Mouse (Mus musculus) hindbrain, embryonic 14.5 days (tissue): ENCODE results near the gene Pde4c. TPM values are rescaled to one million over a fixed set of nuclear protein-coding genes. Genes with fewer than 3 reads are reported as not detected.

Experiments used
- ATAC-seq: fragments of 200-750 bp; cut with Nextera tagmentation; 2 replicates; pipeline ENCODE4 v1.8.0; 2017; ENCODE audit warnings: moderate number of reproducible peaks, mild to moderate bottlenecking, moderate TSS enrichment, moderate library complexity; ENCODE audit not compliant: low FRiP score
- DNase-seq: peaks from one replicate; pipeline ENCODE4 v3.0.0-alpha.2; 2015; ENCODE audit warnings: low spot score
- H3K27ac ChIP-seq: fragments of 300-500 bp; sonication (generic); 2 replicates; pipeline ENCODE4 v1.5.1; 2014; ENCODE audit warnings: mild to moderate bottlenecking, moderate library complexity
- H3K27me3 ChIP-seq: fragments of 300-500 bp; sonication (generic); 2 replicates; pipeline ENCODE4 v1.6.1; 2014; ENCODE audit warnings: mild to moderate bottlenecking, low read length, mixed read lengths; ENCODE audit not compliant: control insufficient read depth, insufficient read depth
- H3K36me3 ChIP-seq: fragments of 300-500 bp; sonication (generic); replicated peaks from 2 replicates; pipeline ENCODE4 v1.6.1; 2014; ENCODE audit not compliant: control insufficient read depth, insufficient read depth
- H3K4me1 ChIP-seq: fragments of 300-500 bp; sonication (generic); replicated peaks from 2 replicates; pipeline ENCODE4 v1.6.1; 2014; ENCODE audit warnings: antibody characterized with exemption, low read length, mixed read lengths; ENCODE audit not compliant: control insufficient read depth, insufficient read depth
- H3K4me2 ChIP-seq: fragments of 300-500 bp; sonication (generic); replicated peaks from 2 replicates; pipeline ENCODE4 v1.6.1; 2014; ENCODE audit warnings: mild to moderate bottlenecking, moderate library complexity
- H3K4me3 ChIP-seq: fragments of 300-500 bp; sonication (generic); replicated peaks from 2 replicates; pipeline ENCODE4 v1.5.1; 2014; ENCODE audit warnings: mild to moderate bottlenecking, low read length
- H3K9ac ChIP-seq: fragments of 300-500 bp; sonication (generic); 2 replicates; pipeline ENCODE4 v1.6.1; 2014
- H3K9me3 ChIP-seq: fragments of 300-500 bp; sonication (generic); 2 replicates; pipeline ENCODE4 v1.6.1; 2016; ENCODE audit warnings: low read length; ENCODE audit not compliant: control insufficient read depth
- WGBS: fragments of 180-500 bp; shearing (Covaris S2); extraction: QIAGEN DNeasy Blood & Tissue Kit; methylation state at CpG from one replicate; pipeline ENCODE4 v1.1.7; 2014; 5-methylcytosine and 5-hydroxymethylcytosine counted together
- polyA plus RNA-seq: library from polyadenylated mRNA; unstranded; fragments of >200 nt; fragmentation: Nextera tagmentation; extraction: Ambion mirVana; gene quantifications from 2 replicates; pipeline ENCODE4 v1.2.1, GENCODE M21; 2014

Pde4c gene
- polyA plus RNA-seq, 1 experiment from 2014 or later: 0.32 TPM

GRCm38 (mm10) chr8:70766571-70767440, 43.3 kb downstream of the Pde4c start:
- DNase-seq: no peak
- Histone ChIP-seq H3K9me3 (no peaks in the 10 kb centered on the region), H3K36me3 (peaks cover 43% of the 10 kb centered on the region), H3K4me2 (peak overlapping the region; percentile 48), H3K4me1 (peaks cover 10% of the 10 kb centered on the region; the same call in 1 of the 2 replicates), H3K4me3 (peak overlapping the region; percentile 20), H3K27me3 (no peaks in the 10 kb centered on the region), H3K9ac (peak overlapping the region; percentile 34; the same call in 1 of the 2 replicates), H3K27ac (no peak overlapping the region)
- WGBS: 8% methylated on average over 21 of the region's 21 CpGs
- no peak for ATAC-seq

GRCm38 (mm10) chr8:70767503-70767902, 44.0 kb downstream of the Pde4c start:
- H3K9ac ChIP-seq: no peak overlapping the region
- H3K27ac ChIP-seq: no peak overlapping the region
- 78% methylated on average over 6 of the region's 6 CpGs for WGBS
- no peak for ATAC-seq
- H3K4me2 ChIP-seq: no peak overlapping the region
- no peaks in the 10 kb centered on the region for H3K27me3 ChIP-seq
- no peak overlapping the region for H3K4me3 ChIP-seq
- DNase-seq: no peak
- peaks cover 10% of the 10 kb centered on the region; the same call in 1 of the 2 replicates for H3K4me1 ChIP-seq
- no peaks in the 10 kb centered on the region for H3K9me3 ChIP-seq
- H3K36me3 ChIP-seq: peaks cover 49% of the 10 kb centered on the region

- Histone ChIP-seq H3K27ac (no peak overlapping the region), H3K4me1 (peaks cover 14% of the 10 kb centered on the region), H3K9me3 (no peaks in the 10 kb centered on the region), H3K9ac (no peak overlapping the region), H3K27me3 (no peaks in the 10 kb centered on the region), H3K36me3 (peaks cover 57% of the 10 kb centered on the region), H3K4me3 (no peak overlapping the region), H3K4me2 (no peak overlapping the region)
- no peak for DNase-seq
- WGBS: 96% methylated on average over 32 of the region's 32 CpGs
- ATAC-seq: no peak
Observed at GRCm38 (mm10) chr8:70768231-70768776, 44.8 kb downstream of the Pde4c start.

GRCm38 (mm10) chr8:70768956-70769355, 45.4 kb downstream of the Pde4c start:
- no peaks in the 10 kb centered on the region for H3K27me3 ChIP-seq
- no peak overlapping the region for H3K9ac ChIP-seq
- no peak for DNase-seq
- H3K36me3 ChIP-seq: peaks cover 64% of the 10 kb centered on the region
- H3K4me2 ChIP-seq: no peak overlapping the region
- peaks cover 20% of the 10 kb centered on the region for H3K4me1 ChIP-seq
- 83% methylated on average over 16 of the region's 16 CpGs for WGBS
- no peaks in the 10 kb centered on the region for H3K9me3 ChIP-seq
- H3K4me3 ChIP-seq: no peak overlapping the region
- no peak overlapping the region for H3K27ac ChIP-seq
- ATAC-seq: peak; percentile 9

- no peak overlapping the region for H3K4me3 ChIP-seq
- peaks cover 66% of the 10 kb centered on the region for H3K36me3 ChIP-seq
- H3K9ac ChIP-seq: no peak overlapping the region
- no peak overlapping the region for H3K4me2 ChIP-seq
- H3K27ac ChIP-seq: no peak overlapping the region
- 10% methylated on average over 26 of the region's 26 CpGs for WGBS
- no peaks in the 10 kb centered on the region for H3K9me3 ChIP-seq
- ATAC-seq (peak; percentile 79), DNase-seq (peak; percentile 98)
- peaks cover 24% of the 10 kb centered on the region for H3K4me1 ChIP-seq
- no peaks in the 10 kb centered on the region for H3K27me3 ChIP-seq
Observed at GRCm38 (mm10) chr8:70769359-70769758, 45.8 kb downstream of the Pde4c start.

- Histone ChIP-seq H3K9me3 (no peaks in the 10 kb centered on the region), H3K4me3 (no peak overlapping the region), H3K4me1 (peaks cover 29% of the 10 kb centered on the region), H3K27ac (no peak overlapping the region), H3K9ac (no peak overlapping the region), H3K36me3 (peaks cover 66% of the 10 kb centered on the region), H3K4me2 (no peak overlapping the region), H3K27me3 (no peaks in the 10 kb centered on the region)
- no peak for DNase-seq
- no peak for ATAC-seq
- 78% methylated on average over 12 of the region's 12 CpGs for WGBS
Observed at GRCm38 (mm10) chr8:70769858-70770257, 46.3 kb downstream of the Pde4c start.

- ATAC-seq: no peak
- DNase-seq: no peak
- Histone ChIP-seq H3K9me3 (no peaks in the 10 kb centered on the region), H3K9ac (no peak overlapping the region), H3K27me3 (no peaks in the 10 kb centered on the region), H3K36me3 (peaks cover 66% of the 10 kb centered on the region), H3K4me1 (peaks cover 37% of the 10 kb centered on the region), H3K27ac (no peak overlapping the region), H3K4me2 (no peak overlapping the region), H3K4me3 (no peak overlapping the region)
- 97% methylated on average over 13 of the region's 13 CpGs for WGBS
Observed at GRCm38 (mm10) chr8:70770748-70771147, 47.2 kb downstream of the Pde4c start.

GRCm38 (mm10) chr8:70771217-70771616, 47.7 kb downstream of the Pde4c start:
- Histone ChIP-seq H3K9ac (no peak overlapping the region), H3K36me3 (peaks cover 66% of the 10 kb centered on the region)

GRCm38 (mm10) chr8:70772075-70772474, 48.6 kb downstream of the Pde4c start:
- peaks cover 66% of the 10 kb centered on the region for H3K36me3 ChIP-seq
- WGBS: 95% methylated on average over 13 of the region's 13 CpGs
- H3K9ac ChIP-seq: no peak overlapping the region
- ATAC-seq (no peak), DNase-seq (no peak)
- no peak overlapping the region for H3K27ac ChIP-seq
- H3K4me3 ChIP-seq: no peak overlapping the region
- no peaks in the 10 kb centered on the region for H3K9me3 ChIP-seq
- H3K4me1 ChIP-seq: peaks cover 30% of the 10 kb centered on the region
- no peaks in the 10 kb centered on the region for H3K27me3 ChIP-seq
- H3K4me2 ChIP-seq: no peak overlapping the region

More at GRCm38 (mm10) chr8:70771217-70771616, 47.7 kb downstream of the Pde4c start:
- ATAC-seq: no peak
- H3K4me3 ChIP-seq: no peak overlapping the region
- no peak overlapping the region for H3K4me2 ChIP-seq
- no peak overlapping the region for H3K27ac ChIP-seq
- no peaks in the 10 kb centered on the region for H3K9me3 ChIP-seq
- no peak for DNase-seq
- WGBS: 93% methylated on average over 7 of the region's 7 CpGs
- peaks cover 34% of the 10 kb centered on the region for H3K4me1 ChIP-seq
- no peaks in the 10 kb centered on the region for H3K27me3 ChIP-seq
